Mouse (Mus musculus) heart, adult 2 months (tissue): ENCODE measurements at regions not wholly inside any gene's neighbourhood (a gene's known extent, or its start where the extent isn't known, plus 50 kb on each side); places are given as distances from the start of the nearest gene placed in this dataset.

Experiments
- DNase-seq, 2 experiments: peaks; one replicate each; pipeline ENCODE4 v3.0.0; 2021
- H3K27ac ChIP-seq: fragments of 200-600 bp; 2 replicates; pipeline ENCODE4 v1.8.1; 2022
- H3K27me3 ChIP-seq: fragments of 200-500 bp; 2 replicates; pipeline ENCODE4 v1.6.1; 2012; ENCODE audit warnings: mild to moderate bottlenecking, low read length, inconsistent platforms, mixed read lengths; ENCODE audit not compliant: control insufficient read depth, insufficient read depth
- H3K36me3 ChIP-seq: fragments of 200-500 bp; 2 replicates; pipeline ENCODE4 v1.6.1; 2012; ENCODE audit warnings: low read length, inconsistent platforms; ENCODE audit not compliant: control insufficient read depth, insufficient read depth
- H3K4me1 ChIP-seq: fragments of 200-500 bp; 2 replicates; pipeline ENCODE4 v1.6.1; 2011; ENCODE audit warnings: low read length; ENCODE audit not compliant: control insufficient read depth, insufficient read depth
- H3K4me3 ChIP-seq: fragments of 200-600 bp; 2 replicates; pipeline ENCODE4 v1.8.1; 2022
- H3K79me2 ChIP-seq: fragments of 200-500 bp; replicated peaks from 2 replicates; pipeline ENCODE4 v1.6.1; 2012; ENCODE audit warnings: mild to moderate bottlenecking, inconsistent platforms, low read length, moderate library complexity, mixed read lengths; ENCODE audit not compliant: control insufficient read depth, insufficient read depth
- H3K9ac ChIP-seq: fragments of 200-500 bp; 2 replicates; pipeline ENCODE4 v1.6.1; 2012; ENCODE audit warnings: low read depth, mild to moderate bottlenecking, control low read depth, inconsistent platforms, low read length, mixed read lengths
- CTCF ChIP-seq: fragments of 200-600 bp; IDR thresholded peaks from 2 replicates; pipeline ENCODE4 v1.8.1; 2022; ENCODE audit warnings: antibody characterized with exemption, mild to moderate bottlenecking, moderate library complexity
- EP300 ChIP-seq: fragments of 200-500 bp; IDR thresholded peaks from 2 replicates; pipeline ENCODE4 v1.6.1; 2011; ENCODE audit warnings: low read depth, low read length, control low read depth; ENCODE audit not compliant: insufficient read depth
- POLR2A ChIP-seq: fragments of 200-500 bp; IDR thresholded peaks from 2 replicates; pipeline ENCODE4 v1.6.1; 2011; ENCODE audit warnings: mild to moderate bottlenecking, low read depth, low read length, control low read depth; ENCODE audit not compliant: insufficient read depth
- WGBS: fragments of 180-500 bp; shearing (Covaris S2); methylation state at CpG from one replicate; pipeline ENCODE4 v1.1.7; 2018; 5-methylcytosine and 5-hydroxymethylcytosine counted together
- intact Hi-C: fragments of 180-260 bp; cut with DNase I; formaldehyde crosslinking; loops from one replicate; pipeline ENCODE4 v1.15.1; 2025

GRCm38 (mm10) chr13:80962789-80963590, 79.8 kb downstream of the Arrdc3 start:
- WGBS = under 1% methylated on average over 51 of the region's 51 CpGs

DNA sequence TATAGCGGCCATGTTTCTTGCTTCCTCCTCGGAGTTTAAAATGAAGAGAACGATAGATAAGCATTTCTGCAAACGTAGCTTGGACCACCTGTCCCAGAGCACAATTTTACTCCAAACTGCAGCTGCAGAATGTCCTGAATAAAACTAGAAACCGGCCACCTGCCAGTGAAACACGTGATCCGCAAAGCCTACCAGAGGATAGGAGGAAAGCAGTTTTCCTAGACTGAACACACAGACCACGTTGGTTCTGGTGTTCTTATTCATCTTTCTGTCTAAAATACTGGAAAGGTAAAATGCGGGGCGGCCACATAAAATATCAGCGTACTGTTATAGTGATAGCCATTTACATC, 80.4 kb downstream of the Arrdc3 start:
- TF ChIP-seq CTCF (no peak), EP300 (no peak; the same call in 1 of the 2 replicates), POLR2A (no peak)
- 66% methylated on average over 11 of the region's 11 CpGs for WGBS
- Histone ChIP-seq H3K36me3 (no peaks in the 10 kb centered on the region), H3K27me3 (no peaks in the 10 kb centered on the region), H3K27ac (peak overlapping the region; percentile 84), H3K79me2 (no peaks in the 10 kb centered on the region), H3K4me1 (peaks cover 4% of the 10 kb centered on the region), H3K9ac (no peak overlapping the region), H3K4me3 (no peak overlapping the region; the same call in 1 of the 2 replicates)
- intact Hi-C loops = loop anchor here (10.0 kb wide), 2 partner anchors 171 to 401 kb away; no protein-coding TSS in a partner anchor
- DNase-seq = no peak

More at GRCm38 (mm10) chr13:80962789-80963590, 79.8 kb downstream of the Arrdc3 start:
- TF ChIP-seq POLR2A (peak; percentile 50; the same call in 1 of the 2 replicates), EP300 (no peak; the same call in 1 of the 2 replicates)
- peak overlapping the region; percentile 51 for H3K9ac ChIP-seq
- no peaks in the 10 kb centered on the region for H3K27me3 ChIP-seq
- peaks cover 4% of the 10 kb centered on the region for H3K4me1 ChIP-seq
- DNase-seq = peak; percentile 87 to 90
- H3K36me3 ChIP-seq = no peaks in the 10 kb centered on the region
- intact Hi-C loops = loop anchor here (1.0 to 10.0 kb wide), 3 partner anchors 81 to 402 kb away; no protein-coding TSS in a partner anchor
- H3K4me3 ChIP-seq = peak overlapping the region; percentile 56
- no peaks in the 10 kb centered on the region for H3K79me2 ChIP-seq
- peak overlapping the region; percentile 84 for H3K27ac ChIP-seq

DNA sequence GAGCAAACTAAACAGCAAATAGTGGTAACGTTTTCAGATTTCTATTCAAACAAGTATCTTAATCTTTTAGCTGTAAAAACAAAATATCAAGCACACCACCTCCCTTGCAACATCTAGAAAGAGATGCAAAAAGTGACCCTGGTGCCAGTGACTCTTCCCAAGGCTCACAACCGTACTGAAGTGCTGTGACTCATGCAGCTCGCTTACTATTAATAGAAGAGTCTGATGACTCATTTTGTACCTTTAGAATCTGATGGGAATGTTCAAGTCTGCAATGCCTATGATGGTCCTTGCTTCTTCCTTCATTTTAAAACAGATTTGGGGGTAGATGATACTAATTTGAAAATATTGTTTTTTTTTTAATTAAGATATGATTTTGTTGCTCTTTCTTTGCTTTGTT, 88.5 kb downstream of the Arrdc3 start:
- no peak for DNase-seq
- Histone ChIP-seq H3K27me3 (no peaks in the 10 kb centered on the region), H3K27ac (peak overlapping the region; percentile 5), H3K36me3 (no peaks in the 10 kb centered on the region; the same call in 1 of the 2 replicates), H3K4me1 (peaks cover 6% of the 10 kb centered on the region; the same call in 1 of the 2 replicates), H3K4me3 (no peak overlapping the region), H3K79me2 (no peaks in the 10 kb centered on the region), H3K9ac (no peak overlapping the region)
- intact Hi-C loops = no loop called here
- WGBS = 41% methylated on average over 3 of the region's 3 CpGs
- TF ChIP-seq POLR2A (no peak), EP300 (no peak), CTCF (no peak)

- no peaks in the 10 kb centered on the region for H3K27me3 ChIP-seq
- no peaks in the 10 kb centered on the region for H3K79me2 ChIP-seq
- H3K36me3 ChIP-seq = no peaks in the 10 kb centered on the region
- H3K4me3 ChIP-seq = no peak overlapping the region
- WGBS = 19% methylated on average over 1 of the region's 1 CpGs
- intact Hi-C loops = no loop called here
- no peak overlapping the region for H3K9ac ChIP-seq
- H3K27ac ChIP-seq = no peak overlapping the region
- TF ChIP-seq POLR2A = no peak
- peaks cover 6% of the 10 kb centered on the region; the same call in 1 of the 2 replicates for H3K4me1 ChIP-seq
- DNase-seq = no peak
Observed at GRCm38 (mm10) chr13:80974424-80974823, 91.2 kb downstream of the Arrdc3 start.

- Histone ChIP-seq H3K36me3 (no peaks in the 10 kb centered on the region), H3K9ac (no peak overlapping the region), H3K79me2 (no peaks in the 10 kb centered on the region), H3K4me3 (no peak overlapping the region), H3K4me1 (peaks cover 6% of the 10 kb centered on the region; the same call in 1 of the 2 replicates), H3K27me3 (no peaks in the 10 kb centered on the region), H3K27ac (peak overlapping the region; percentile 50)
- TF ChIP-seq EP300 (0 out of 2 replicates have a peak, but pooled peaks have one; percentile 49), CTCF (peak; percentile 37), POLR2A (no peak)
- intact Hi-C loops = no loop called here
- peak in 1 of 2 experiments; percentile 54 for DNase-seq
- 41% methylated on average over 3 of the region's 3 CpGs for WGBS
Observed at GRCm38 (mm10) chr13:80977266-80977665, 94.1 kb downstream of the Arrdc3 start.

- no peaks in the 10 kb centered on the region for H3K27me3 ChIP-seq
- no peaks in the 10 kb centered on the region for H3K36me3 ChIP-seq
- intact Hi-C loops = no loop called here
- 69% methylated on average over 2 of the region's 2 CpGs for WGBS
- H3K4me3 ChIP-seq = no peak overlapping the region
- no peak overlapping the region for H3K9ac ChIP-seq
- H3K4me1 ChIP-seq = peaks cover 3% of the 10 kb centered on the region; the same call in 1 of the 2 replicates
- H3K27ac ChIP-seq = no peak overlapping the region
- no peak for TF ChIP-seq CTCF
- TF ChIP-seq POLR2A = no peak
- no peak for TF ChIP-seq EP300
- DNase-seq = no peak
- no peaks in the 10 kb centered on the region for H3K79me2 ChIP-seq
Observed at GRCm38 (mm10) chr13:80981201-80981600, 98.0 kb downstream of the Arrdc3 start.
